Mouse (Mus musculus) adipocyte (in vitro differentiated cells): Measurements from ENCODE around the gene Cfap206.

ENCODE experiments used
- DNase-seq: peaks from one replicate; pipeline ENCODE4 v3.0.0-alpha.2; 2016; ENCODE audit warnings: low spot score

Gene Cfap206

DNA sequence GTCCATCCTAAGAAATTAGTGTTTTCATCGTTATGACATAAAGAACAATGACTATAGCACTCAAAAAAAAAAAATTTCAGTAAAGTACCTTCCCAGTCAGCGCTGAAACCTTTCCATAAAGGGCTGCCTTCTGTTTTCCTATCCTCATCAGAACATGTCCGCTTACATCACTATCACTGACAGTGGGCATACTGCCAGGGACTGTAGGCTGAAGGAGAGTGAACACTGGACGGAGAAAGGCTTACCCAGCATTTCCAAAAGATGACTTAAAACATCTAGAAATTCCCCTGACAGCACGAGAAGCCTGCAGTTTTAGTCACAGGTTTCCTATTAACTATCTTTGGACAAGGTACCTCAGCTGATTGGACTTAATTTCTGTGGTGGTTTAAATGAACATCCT lies 56.3 kb downstream of the Cfap206 start:
- peak; percentile 45 for DNase-seq

DNA sequence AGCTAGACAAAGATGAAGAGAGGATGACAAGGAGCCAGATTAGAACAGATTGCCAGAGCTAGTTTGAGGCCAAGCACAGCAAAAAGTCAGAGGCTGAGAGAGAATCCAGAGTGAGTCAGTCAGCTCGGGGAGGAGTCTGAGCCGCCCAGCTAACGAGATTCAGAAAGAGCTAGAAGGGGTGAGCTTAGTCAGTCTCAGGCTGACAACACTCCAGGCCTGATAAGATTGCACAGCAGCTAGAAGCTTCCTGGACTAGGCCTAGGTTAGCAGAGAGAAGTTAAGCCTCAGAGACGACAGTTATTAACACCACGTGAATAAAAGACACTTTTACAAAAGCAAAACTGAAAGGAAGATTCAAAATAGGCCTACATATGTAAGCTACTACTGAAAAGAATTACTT lies 62.1 kb downstream of the Cfap206 start:
- no peak for DNase-seq

DNA sequence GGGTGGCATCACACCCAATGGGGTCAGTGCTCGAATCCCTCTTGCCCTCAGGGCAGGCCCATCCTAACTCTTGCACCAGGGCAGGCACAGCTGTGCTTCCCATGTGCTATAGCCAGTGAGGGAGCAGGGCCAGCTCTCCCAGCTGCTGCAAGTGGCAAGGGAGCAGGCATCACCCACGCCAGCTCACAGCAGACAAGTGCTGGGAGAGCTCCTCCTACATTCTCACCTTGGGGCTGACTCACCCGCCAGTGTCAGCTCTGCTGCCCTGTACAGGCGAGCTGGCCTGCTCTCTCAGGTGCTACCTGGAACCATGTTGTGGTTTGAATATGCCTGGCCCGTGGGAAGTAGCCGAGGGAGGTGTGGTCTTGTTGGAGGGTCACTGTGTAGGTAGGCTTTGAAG lies 68.1 kb downstream of the Cfap206 start:
- no peak for DNase-seq

DNA sequence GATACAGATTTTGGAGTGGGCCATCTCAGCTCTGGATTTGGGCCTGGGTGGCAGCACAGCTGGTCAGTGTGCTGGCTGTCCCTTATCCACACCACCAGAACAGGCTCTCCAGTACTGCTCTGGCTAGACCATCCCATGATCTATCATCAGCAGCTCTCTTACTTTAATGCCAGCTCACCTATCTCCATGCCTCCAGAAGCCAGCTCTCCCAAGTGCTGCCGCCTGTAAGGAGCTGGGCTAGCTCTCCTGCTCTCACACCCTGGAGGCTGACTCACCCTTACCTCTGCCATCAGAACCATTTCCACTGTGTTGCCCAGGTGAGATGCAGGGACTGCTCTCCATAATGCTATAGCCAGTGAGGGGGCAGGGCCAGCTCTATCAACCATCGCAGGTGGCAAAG lies 68.5 kb downstream of the Cfap206 start:
- DNase-seq = no peak

DNA sequence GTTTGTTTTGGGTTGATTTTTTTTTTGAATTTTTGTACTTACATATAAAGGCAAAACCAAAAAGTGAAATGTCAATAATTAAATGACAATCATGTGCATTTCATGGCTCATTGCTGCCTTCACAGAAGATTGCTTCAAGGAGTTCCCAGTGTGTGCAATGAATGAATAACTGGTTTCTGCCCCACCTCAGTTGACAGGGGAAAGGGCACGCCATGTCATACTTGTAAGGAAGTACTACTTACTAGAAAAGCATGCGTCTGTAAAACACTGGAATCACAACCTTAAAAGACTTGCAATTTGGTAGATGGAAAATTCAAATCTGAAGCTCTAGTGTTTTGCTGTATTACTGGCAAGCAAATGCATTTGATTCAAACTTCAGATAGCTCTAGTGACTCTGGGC lies 71.0 kb downstream of the Cfap206 start:
- no peak for DNase-seq

DNA sequence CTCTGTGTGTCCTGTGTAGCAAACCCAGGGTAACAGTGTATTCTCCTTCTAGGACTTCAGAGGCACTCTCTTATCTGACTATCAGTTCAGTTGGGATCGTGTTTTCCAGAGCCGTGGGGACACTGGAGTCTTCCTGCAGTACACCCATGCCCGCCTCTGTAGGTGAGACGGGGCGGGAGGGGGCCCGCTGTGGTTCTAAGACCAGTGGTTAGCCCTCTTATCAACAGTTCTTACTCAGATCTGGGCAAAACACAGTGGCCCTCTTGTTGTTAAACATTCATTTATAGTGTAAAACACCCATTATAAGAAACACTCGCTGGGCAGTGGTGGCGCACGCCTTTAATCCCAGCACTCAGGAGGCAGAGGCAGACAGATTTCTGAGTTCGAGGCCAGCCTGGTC lies 73.9 kb downstream of the Cfap206 start:
- DNase-seq = no peak

DNA sequence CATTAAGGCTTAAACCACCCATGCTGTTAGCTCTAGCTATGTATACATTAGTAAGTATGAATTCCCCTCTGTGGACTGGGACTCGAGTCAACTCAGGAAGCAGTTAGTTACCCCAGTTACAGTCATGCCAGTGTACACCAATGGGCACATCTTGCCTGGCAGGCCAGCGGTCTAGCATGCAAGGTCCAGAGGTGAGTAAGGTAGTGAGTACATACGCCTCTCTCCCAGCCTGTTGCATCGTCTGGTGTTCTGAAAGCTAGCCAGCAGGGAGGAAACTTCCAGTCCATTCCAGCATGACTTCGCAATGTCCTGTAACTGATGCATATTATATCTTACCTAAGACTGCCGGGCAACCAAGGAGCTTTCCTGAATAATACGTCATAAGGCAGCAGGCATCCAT lies 76.8 kb downstream of the Cfap206 start:
- DNase-seq = no peak

DNA sequence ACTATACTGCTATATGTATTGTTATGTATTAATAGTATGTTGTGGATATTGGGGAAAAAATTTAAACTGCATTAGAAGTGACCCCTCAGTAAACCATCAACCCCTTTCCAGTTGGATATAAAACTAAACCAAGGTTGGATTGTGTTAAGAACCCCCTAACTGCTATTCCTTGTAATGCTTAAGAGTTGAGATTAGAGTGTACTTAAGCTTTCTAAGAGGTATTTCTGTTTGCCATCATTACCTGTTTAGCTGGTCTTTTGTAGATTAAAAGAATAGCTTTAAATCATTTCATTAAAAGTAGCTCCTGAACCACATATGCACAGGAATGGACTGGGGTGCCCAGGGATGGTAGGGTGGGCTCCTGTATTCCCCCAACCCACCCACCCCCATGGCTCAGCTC lies 85.2 kb downstream of the Cfap206 start:
- DNase-seq = no peak

DNA sequence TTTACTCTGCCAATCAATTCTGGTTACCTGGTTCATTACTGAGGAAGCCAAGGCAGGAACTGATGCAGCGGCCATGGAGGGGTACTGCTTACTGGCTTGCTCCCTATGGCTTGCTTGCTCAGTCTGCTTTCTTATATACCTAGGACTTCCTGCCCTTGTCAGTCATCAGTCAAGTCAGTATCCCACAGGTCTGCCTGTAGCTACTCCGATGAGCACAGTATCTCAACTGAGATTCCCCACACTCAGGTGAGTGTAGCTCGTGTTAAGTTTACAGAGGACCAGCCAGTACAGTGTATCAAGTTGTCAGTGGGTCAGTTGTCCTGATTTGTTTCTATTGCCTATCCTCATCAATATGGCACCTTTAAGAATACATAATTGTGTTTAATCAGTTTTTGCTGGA lies 89.3 kb downstream of the Cfap206 start:
- DNase-seq = no peak

DNA sequence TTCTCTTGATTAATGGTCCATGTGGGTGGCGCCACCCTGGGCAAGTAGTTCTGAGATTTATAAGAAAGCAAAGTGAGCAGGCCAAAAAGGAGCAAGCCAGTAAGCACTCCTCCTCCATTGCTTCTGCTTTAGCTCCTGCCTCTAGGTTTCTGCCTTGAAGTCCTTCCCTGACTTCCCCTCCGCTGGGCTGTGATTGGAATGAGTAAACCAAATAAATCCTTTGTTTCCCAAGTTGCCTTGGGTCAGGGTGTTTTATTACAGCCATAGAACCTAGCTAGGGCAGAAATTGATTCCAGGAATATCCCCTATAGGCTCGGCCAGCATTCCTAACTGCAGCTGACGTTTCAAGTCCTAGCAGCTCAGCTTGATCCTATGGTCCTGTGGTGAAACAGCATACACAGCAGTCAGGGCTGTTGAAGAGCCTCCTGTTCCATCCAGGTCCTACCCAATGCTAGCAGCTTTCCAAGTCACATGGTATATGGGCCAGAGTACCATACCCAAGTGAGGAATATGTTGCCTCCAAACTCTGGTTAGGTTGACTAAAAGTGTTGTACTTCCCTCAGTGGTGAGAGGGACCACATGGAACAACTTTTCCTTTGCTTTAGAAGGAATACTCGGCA lies 90.2 kb downstream of the Cfap206 start:
- DNase-seq = no peak
